Mouse (Mus musculus): ENCODE data around the gene Abhd17b. TPM values are rescaled to one million over a fixed set of nuclear protein-coding genes. Genes with fewer than 3 reads are reported as not detected.

The Abhd17b gene
- total and polyA plus RNA-seq, 2 experiments from 2014 or later, result 45.6 to 71.1 TPM

DNA sequence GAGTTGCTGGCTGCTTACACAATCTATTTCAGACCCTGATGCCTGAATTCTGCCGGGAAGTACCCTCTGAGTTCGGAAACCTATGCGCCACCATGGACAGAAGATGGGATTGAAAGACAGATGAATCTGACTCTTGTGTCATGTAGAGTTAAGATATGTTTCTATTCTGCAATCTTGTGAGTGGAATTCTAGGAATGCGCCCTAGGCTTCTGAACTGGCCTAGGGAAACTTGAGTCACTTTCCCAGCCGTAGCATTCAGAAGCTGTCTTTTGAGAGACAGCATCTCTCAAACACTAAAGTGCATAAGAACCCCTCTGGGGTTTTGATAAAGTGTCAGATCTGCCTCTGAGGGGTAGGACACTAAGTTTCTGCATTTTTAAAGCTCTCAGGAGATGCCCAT is 78.9 kb downstream of the Abhd17b start:
- Histone ChIP-seq H3K4me1 (ENCODE audit: insufficient read depth) (no peaks in the 10 kb centered on the region), H3K4me3 (ENCODE audit: low read depth, low read length) (no peak overlapping the region), H3K27me3 (ENCODE audit: insufficient read depth, low read length) (peaks cover 4% of the 10 kb centered on the region; the same call in 1 of the 2 replicates), H3K36me3 (ENCODE audit: insufficient read depth) (no peaks in the 10 kb centered on the region), H3K9ac (no peak overlapping the region), H3K9me3 (ENCODE audit: low read length) (no peaks in the 10 kb centered on the region), H3K4me2 (ENCODE audit: low read depth) (no peak overlapping the region), H3K27ac (ENCODE audit: low read depth, low read length) (no peak overlapping the region)
- TF ChIP-seq CTCF (IDR thresholded peaks at IDR 0.05; ENCODE audit: low read depth), result no peak
- DNase-seq, result no peak
- 94% methylated on average over 5 of the region's 5 CpGs for WGBS
- no peak for ATAC-seq

GRCm38 (mm10) chr19:21733176-21733575 is 80.2 kb downstream of the Abhd17b start:
- ATAC-seq, result no peak
- Histone ChIP-seq H3K27ac (ENCODE audit: low read depth, low read length) (no peak overlapping the region), H3K4me1 (ENCODE audit: insufficient read depth) (no peaks in the 10 kb centered on the region), H3K4me2 (ENCODE audit: low read depth) (no peak overlapping the region), H3K9me3 (ENCODE audit: low read length) (no peaks in the 10 kb centered on the region), H3K27me3 (ENCODE audit: insufficient read depth, low read length) (peaks cover 4% of the 10 kb centered on the region; the same call in 1 of the 2 replicates), H3K36me3 (ENCODE audit: insufficient read depth) (no peaks in the 10 kb centered on the region), H3K4me3 (ENCODE audit: low read depth, low read length) (no peak overlapping the region), H3K9ac (no peak overlapping the region)
- no peak for DNase-seq
- TF ChIP-seq CTCF (IDR thresholded peaks at IDR 0.05; ENCODE audit: low read depth), result no peak
- WGBS, result 97% methylated on average over 2 of the region's 2 CpGs

DNA sequence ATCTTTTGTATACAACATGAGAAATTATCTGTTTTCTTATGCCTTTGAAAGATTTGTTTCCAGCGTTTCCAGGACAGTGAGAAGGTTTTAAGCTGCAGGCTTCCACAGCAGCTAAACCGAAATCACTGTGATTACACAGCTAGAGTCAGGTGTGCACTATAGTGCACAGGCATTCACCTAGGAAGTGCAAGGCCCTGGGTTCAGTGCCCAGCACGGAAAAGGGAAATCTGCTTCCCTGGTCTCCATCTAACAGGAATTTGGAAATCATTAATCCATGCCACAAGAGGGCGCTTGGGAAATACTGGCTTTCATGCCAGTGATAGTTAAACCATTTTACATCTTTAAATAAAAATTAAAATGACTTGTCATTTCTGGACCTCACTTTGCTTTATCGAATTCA is 81.1 kb downstream of the Abhd17b start:
- H3K4me3 ChIP-seq (ENCODE audit: low read depth, low read length), result no peak overlapping the region
- no peak overlapping the region for H3K9ac ChIP-seq
- no peak overlapping the region for H3K4me2 ChIP-seq (ENCODE audit: low read depth)
- H3K36me3 ChIP-seq (ENCODE audit: insufficient read depth), result no peaks in the 10 kb centered on the region
- WGBS, result 35% methylated on average over 5 of the region's 5 CpGs
- peaks cover 4% of the 10 kb centered on the region; the same call in 1 of the 2 replicates for H3K27me3 ChIP-seq (ENCODE audit: insufficient read depth, low read length)
- no peak overlapping the region for H3K27ac ChIP-seq (ENCODE audit: low read depth, low read length)
- TF ChIP-seq CTCF (IDR thresholded peaks at IDR 0.05; ENCODE audit: low read depth), result peak; percentile 76
- H3K9me3 ChIP-seq (ENCODE audit: low read length), result no peaks in the 10 kb centered on the region
- peak; percentile 74 for DNase-seq
- no peak for ATAC-seq
- no peaks in the 10 kb centered on the region for H3K4me1 ChIP-seq (ENCODE audit: insufficient read depth)

Other genes starting within 250 kb of the Abhd17b start
- 49.6 and 50.6 TPM in 2 replicates for gene Gda, start 179.7 kb upstream of the Abhd17b start, total RNA-seq (2014; rRNA removed)
- gene Gda, start 179.7 kb upstream of the Abhd17b start, polyA plus RNA-seq (2015; fragmentation: Nextera tagmentation; extraction: Ambion mirVana), result 3.3 and 9.7 TPM in 2 replicates
- 36.5 and 45.8 TPM in 2 replicates for gene 1110059E24Rik, start 209 bp upstream of the Abhd17b start, total RNA-seq (2014; rRNA removed)
- 55.5 and 56.9 TPM in 2 replicates for gene 1110059E24Rik, start 209 bp upstream of the Abhd17b start, polyA plus RNA-seq (2015; fragmentation: Nextera tagmentation; extraction: Ambion mirVana)
- 30.7 and 42.5 TPM in 2 replicates for gene Cemip2, start 125.2 kb downstream of the Abhd17b start, total RNA-seq (2014; rRNA removed)
- gene Cemip2, start 125.2 kb downstream of the Abhd17b start, polyA plus RNA-seq (2015; fragmentation: Nextera tagmentation; extraction: Ambion mirVana), result 13.4 and 17.4 TPM in 2 replicates

Data from forebrain, postnatal 0 days (tissue).